Mouse (Mus musculus) retina, postnatal 1 day (tissue): Measurements from ENCODE around the gene 4930415O20Rik.
A peak's percentile ranks its signal among the peaks of the same experiment; 100 is the strongest.

Experiments
- DNase-seq: peaks from one replicate; pipeline ENCODE4 v3.0.0-alpha.2; 2012

4930415O20Rik gene

DNA sequence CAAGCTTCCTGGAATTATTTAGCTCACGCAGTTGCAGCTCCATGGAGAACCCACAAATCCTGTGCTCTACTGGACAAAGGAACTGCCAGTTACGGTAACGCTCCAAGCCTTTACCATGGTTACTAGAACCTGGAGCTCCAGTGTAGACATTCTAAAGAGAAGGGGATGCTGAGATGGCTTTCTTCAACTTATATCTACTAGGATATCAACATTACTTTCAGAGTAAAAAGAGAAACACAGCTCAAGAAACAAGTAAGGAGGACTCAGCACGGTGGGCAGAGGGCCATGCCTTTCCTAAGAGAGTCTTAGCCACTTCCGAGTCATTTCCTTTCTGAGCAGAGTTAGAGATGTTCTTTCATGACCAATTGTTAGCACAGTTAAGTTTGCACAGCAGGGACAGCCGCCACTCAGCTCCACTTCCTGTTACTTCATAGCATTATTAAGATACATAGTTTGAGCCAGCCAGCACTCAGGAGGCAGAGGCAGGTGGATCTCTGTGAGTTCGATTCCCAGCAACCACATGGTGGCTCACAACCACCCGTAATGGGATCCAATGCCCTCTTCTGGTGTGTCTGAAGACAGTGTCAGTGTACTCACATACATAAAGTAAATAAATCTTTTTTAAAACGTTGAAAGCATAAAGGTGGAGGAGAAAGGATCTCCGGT, at the start of gene 4930415O20Rik, which contains the start of gene Ccnt1:
Gene 4930415O20Rik (plus strand): TSS at position 132 of the 666 bp plus-strand sequence.
Gene Ccnt1 (minus strand): TSS at position 51 of the 666 bp plus-strand sequence.
- DNase-seq, result no peak

GRCm38 (mm10) chr15:98521245-98521644, 49.6 kb upstream of the 4930415O20Rik start:
- DNase-seq, result no peak

- no peak for DNase-seq
These were observed 44.7 kb upstream of the 4930415O20Rik start for GRCm38 (mm10) chr15:98526057-98526456.

DNA sequence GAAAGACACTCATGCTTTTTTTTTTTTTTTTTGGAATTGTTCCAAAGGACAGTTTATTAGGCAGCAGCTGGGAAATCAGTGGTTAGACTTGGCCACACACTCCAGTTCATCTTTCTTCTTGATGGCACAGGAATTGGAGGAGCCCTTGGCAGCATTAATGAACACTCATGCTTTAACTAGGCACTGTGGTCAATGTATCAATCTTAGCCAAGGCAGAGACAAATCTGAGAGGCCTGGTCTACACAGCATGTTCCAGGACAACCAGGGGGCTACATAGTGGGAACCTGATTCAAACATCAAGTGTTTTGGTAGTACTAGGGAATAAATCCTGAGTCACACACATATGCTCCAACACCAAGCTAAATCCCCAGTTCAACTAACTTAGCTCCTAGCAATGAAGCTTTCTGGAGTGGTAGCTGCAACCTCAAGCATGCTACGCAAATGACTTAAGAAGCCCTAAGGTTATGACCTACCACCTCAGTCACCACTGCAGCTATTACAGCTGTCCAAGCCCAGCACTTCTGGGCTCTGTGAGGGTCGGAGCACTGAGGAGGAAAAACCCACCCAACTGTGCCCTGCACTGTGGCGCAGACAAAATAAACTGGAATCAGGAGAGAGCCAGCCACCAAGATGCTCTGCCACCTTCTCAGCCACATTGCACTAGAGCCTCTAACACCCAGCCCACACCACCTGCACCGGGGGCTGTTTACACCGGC, 43.6 kb upstream of the 4930415O20Rik start:
- no peak for DNase-seq

- DNase-seq, result no peak
These were observed 42.7 kb upstream of the 4930415O20Rik start for GRCm38 (mm10) chr15:98528066-98528563.

- DNase-seq, result no peak
These were observed 38.5 kb upstream of the 4930415O20Rik start for GRCm38 (mm10) chr15:98532281-98532680.

DNA sequence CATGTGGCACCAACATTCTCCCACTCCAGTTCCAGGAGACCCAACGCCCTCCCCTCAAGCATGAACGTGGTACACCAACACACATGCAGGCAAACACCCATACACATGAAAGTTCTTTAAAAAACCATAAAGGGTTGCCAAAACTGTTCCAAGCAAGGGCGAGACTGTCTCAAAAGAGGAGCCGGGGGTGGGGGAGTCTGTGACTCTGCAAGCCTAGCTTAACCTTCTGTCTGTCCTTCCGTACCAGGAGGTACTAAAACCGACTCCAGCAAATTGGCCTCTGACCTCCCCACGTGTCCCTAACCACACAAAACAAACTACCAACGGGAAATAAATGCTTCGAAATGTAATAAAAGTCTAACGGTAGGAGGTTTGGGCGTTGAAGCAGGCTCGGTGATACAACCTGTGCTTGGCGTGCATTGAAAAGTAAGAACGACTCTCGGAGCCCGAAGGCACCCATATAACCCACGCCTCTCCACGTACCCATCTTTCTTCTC, 37.7 kb upstream of the 4930415O20Rik start:
- no peak for DNase-seq

DNA sequence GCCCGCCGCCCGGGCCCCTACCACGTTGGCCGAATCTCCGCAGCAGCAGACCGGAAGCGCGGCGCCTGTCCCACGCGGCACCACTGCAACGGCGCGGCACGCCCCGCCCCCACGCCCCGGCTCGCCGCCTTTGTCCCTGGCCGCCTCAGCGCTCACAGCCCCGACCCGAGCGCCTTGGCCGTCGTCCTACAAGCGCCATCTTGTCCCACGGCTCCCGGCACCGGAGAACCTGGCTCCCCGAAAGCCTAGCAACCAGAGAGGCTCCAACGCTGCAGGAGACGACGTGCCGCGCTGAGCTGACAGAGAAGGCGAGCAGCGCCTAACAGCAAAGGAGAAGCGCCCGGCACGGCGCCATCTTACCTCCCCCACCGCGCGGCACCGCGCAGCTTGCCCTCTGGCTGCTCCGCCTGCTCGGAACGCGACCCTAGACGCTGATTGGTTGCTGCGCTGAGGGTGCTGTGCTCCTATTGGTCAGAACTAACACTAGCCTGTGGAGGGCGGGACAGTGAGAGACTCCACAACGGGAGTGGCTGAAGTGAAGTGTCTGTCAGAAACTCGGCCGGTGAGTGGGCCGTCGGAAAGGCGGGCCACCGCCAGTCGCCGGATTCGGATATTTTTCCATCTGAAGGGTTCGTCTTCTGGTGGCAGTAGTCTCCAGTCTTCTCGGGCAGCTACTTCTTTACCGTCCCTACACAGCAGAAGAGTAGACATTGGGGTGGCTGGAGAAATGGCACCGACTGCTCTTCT, 36.8 kb upstream of the 4930415O20Rik start, which contains the start of gene Kansl2:
Gene Kansl2 (minus strand): TSS at position 384 of the 747 bp plus-strand sequence.
- peak; percentile 99 for DNase-seq

DNA sequence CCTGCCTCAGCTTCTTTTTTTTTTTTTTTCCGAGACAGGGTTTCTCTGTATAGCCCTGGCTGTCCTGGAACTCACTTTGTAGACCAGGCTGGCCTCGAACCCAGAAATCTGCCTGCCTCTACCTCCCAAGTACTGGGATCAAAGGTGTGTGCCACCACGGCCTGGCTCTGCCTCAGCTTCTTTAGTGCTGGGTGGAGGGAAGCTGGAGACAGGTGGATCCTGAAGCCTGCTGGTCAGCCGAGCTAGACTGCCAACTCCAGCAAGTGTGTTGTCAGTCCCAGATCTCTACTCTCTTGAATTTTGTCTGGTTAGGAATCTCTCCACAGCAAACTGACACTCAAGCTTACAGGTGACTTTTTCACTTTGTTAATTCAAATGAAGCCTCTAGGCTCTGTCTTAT, 34.9 kb upstream of the 4930415O20Rik start:
- no peak for DNase-seq

DNA sequence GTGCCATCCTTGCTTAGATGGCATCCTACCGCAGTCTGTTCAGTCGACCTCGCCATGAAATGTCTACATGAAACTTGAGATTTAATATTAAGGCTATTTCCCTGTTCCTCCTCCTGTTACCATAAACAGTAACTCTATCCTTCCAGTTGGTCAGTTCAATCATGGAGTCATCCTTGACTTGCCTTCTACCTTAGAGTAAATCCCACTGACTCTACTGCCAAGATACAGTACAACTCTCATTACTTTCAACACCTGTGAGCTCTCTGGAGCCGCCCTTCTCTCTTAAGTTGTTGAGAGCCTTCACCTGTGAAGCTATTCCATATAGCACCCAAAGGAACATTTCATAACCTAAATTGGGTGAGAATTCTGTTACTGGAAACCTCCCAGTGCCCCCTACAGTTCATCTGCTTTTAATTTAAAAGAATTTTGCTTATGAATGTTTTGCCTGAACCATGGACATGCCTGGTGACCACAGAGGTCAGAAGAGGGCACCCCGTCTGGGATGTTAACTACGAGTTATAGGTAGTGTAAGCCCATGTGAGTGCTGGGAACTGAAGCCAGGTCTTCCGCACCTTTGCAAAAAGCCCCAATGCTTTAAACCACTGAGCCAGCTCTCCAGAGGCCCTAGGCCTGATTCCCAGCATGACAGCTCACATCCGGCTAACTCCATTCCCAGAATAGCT, 33.8 kb upstream of the 4930415O20Rik start:
- DNase-seq, result no peak

GRCm38 (mm10) chr15:98537923-98538322, 32.9 kb upstream of the 4930415O20Rik start:
- no peak for DNase-seq

- DNase-seq, result no peak
These were observed 29.7 kb upstream of the 4930415O20Rik start for GRCm38 (mm10) chr15:98541064-98541463.

- DNase-seq, result no peak
These were observed 27.5 kb upstream of the 4930415O20Rik start for GRCm38 (mm10) chr15:98543341-98543740.

DNA sequence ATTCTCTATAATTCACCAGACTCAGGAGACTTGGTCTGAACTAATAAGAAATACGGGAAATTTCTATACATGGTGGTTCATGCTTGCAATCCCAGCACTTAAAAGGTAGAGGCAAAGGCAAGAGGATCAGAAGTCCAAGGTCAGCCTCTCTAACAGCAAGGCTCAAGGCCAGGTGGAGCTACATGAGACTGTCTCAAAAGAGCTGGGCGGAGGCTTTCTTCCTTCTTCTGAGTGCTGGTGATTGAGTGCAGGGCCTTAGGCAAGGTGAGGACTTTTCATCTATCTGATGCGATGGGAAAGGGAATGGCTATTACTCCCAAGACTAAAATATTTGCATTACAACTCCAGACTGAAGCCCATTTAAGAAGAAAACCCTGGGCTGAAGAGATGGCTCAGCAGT, 25.7 kb upstream of the 4930415O20Rik start:
- no peak for DNase-seq

DNA sequence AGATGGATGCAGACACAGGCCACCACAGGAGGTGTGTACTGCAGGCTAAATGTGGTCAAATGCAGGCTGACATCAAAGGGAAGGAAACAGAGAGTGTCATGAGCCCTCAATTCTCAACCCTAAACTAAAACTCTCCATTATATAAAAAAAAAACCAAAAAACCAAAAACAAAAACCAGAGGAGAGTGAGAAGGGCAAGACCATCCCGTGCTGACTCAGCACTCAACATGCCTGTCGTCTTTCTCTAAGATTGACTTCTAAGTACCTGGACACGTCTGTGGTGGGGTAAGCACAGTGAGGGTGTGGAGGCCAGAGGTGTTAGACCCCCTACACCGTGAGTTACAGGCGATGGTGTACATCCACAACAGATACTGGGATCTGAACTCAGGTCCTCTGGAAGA, 24.0 kb upstream of the 4930415O20Rik start:
- no peak for DNase-seq

GRCm38 (mm10) chr15:98552758-98553157, 18.0 kb upstream of the 4930415O20Rik start:
- DNase-seq, result no peak

DNA sequence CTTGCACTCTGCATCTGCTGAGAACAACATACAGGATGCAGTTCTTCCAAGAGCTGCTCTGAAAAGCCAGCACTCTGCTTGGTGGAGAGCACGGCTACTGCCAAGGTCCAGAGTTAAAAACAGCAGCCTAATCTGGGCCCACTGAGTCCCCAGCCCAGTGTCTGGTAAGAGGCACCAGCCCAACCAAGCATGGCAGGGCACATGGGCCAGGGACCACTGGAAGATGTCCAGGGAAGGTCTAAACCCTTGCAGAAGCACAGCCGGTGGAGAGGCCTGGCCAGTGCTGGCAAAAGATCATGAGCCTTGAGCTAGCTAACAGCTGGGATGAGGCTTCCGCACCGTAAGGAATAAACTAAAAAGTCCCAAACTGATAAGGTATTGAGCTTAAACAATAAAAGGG, 14.9 kb upstream of the 4930415O20Rik start:
- DNase-seq, result no peak

- no peak for DNase-seq
These were observed 13.6 kb upstream of the 4930415O20Rik start for GRCm38 (mm10) chr15:98557186-98557585.

DNA sequence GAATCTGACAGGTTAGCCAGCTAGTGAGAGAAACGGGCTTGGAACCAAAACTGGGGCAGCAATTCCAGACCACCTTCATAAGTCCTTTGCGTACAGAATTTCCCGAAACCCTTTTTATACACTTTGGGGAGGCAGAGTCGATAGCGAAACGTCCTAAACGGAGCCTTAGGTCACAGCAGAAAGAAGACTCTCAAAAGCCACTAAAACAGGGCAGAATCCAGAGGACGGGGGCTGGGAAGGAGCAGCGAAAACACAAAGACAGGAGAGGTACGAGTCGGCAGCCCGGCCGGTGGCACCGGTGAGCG, 3.9 kb upstream of the 4930415O20Rik start:
- DNase-seq, result peak; percentile 12

DNA sequence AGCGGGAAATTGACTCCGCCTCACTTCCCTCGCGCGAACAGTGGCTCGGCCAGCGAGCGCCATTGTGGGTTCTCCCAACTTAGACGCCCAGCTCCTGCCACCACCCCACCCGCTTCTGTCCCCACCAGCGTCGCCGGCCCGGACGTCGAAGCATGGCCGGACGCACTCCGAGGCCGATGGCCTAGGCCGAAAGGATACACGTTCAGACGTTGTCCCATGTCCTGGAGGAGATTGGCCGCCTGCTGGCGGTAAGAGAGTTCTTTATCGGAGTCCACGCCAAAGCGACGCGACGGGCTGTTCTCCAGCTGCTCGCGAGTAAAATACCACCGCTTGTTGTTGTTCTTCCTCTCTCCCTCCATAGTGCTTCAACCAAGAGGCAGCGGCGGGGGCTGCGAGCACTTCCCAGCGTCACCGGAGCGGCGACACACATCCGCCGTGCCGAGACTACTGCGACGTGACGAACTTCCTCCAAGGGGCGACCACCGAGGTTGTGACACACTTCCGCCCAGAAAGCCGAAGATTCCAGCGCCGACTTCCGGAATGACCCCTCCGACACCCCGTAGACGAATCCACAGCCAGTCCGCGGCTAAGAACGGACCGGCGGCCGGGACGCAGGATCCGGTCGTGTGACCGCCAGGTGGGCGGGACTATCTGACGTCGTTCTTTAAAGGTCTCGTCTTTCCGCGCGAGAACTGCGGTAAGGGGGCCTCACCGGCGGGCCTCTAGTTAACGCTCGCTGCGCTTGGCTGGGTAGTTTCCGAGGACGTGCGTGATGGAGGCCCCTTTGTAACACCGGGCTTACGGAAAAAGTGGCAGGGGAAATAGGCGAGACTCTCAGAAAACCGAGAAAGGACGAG, 3.3 kb upstream of the 4930415O20Rik start:
- peak; percentile 100 for DNase-seq

DNA sequence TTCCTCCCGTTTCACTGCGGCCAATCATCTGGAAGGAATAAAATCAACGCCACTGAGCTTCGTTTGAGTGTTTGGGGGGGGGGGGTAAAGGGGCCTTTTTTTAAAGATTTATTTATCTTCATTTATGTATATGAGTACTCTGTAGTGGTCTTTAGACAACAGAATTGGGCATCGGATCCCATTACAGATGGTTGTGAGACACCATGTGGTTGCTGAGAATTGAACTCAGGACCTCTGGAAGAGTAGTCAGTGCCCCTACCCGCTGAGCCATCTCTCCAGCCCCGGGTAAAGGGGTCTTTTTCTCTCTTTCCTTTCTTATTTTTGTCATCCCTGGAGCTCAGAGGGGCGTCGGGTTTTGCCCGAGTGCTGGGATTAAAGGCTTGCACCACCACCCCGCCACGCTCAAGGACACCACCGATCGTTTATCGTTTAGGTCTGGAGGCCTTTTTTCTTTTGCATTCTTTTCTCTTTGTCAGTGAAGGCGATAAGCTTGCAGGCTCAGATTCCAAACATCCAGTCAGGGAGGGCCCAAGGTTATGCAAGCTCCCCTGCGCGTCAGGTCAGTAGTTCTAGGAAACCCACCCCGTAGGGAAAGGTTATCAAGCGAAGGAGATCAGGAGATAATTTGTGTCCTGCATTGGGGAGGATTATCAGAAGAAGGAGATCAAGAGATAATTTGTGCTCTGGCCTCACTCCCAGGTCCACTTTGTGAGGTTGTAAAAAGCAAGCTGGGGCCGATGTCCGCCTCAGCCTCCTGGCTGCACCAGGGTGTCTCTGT, 2.4 kb upstream of the 4930415O20Rik start:
- peak; percentile 37 for DNase-seq
